Comparison of ENCODE assay signal across 9 mouse cellular contexts in the genomic region with DNA sequence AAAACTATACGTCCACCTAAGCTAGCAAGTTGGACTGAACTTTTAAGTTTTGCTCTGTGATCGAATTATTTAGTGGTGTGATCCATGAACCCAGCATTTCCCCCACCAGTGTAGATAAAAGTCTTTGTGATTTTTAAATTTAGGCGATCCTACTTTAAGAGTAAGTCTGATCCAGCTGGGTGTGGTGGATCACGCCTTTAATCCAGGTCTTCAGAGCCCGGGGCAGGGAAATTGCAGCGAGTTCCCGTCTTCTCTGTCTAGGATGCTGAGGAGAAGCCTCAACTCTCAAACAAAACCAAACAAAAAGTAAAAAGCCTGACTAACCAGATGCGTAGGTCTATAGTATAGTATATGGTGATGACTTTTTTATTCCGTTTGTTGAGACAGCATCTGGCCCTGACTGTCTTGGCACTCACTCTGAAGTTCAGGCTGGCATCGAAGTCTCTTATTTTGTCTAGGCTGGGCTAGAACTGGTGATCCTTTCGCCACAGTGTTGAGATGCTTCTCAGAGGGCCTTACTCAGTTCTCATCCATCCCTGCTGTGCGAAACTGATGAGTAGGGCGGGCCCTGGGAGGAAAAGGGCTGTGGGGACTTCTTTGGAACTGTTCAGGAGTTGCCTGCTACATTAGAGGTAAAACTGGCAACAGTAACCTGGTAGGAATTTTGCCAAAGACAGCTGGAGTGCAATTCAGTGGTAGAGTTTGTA. TPM values are rescaled to one million over a fixed set of nuclear protein-coding genes. Genes with fewer than 3 reads are reported as not detected.
A peak's percentile ranks its signal among the peaks of the same experiment; 100 is the strongest.
DNase-seq lines count a peak whose midpoint lies in the region; ATAC-seq and TF ChIP-seq lines count a peak whose summit lies in the region.
"Had no signal": no experiment of that assay in that cellular context is flagged by ENCODE, and none has a peak within 500 bp of the region (broad histone marks: within the 10 kb centered on the region; RNA-seq: fewer than 3 reads in every experiment).

No protein-coding gene starts in this region.

- H3K36me3 ChIP-seq in kidney, embryonic 14.5 days (ENCODE audit: control insufficient read depth, insufficient read depth, low read length): no peaks in the 10 kb centered on the region
- no peaks in the 10 kb centered on the region for H3K36me3 ChIP-seq in hindbrain, embryonic 14.5 days (replicated peaks; ENCODE audit: control insufficient read depth, insufficient read depth)
- no peaks in the 10 kb centered on the region for H3K36me3 ChIP-seq in midbrain, embryonic 14.5 days (ENCODE audit: control insufficient read depth, insufficient read depth, low read length)

- no peaks in the 10 kb centered on the region for H3K9me3 ChIP-seq in kidney, embryonic 14.5 days (ENCODE audit: control insufficient read depth, low read length)
- H3K9me3 ChIP-seq in hindbrain, embryonic 14.5 days (ENCODE audit: control insufficient read depth, low read length): no peaks in the 10 kb centered on the region
- no peaks in the 10 kb centered on the region for H3K9me3 ChIP-seq in midbrain, embryonic 14.5 days (ENCODE audit: control insufficient read depth, low read length)

- peaks cover 3% of the 10 kb centered on the region; the same call in 1 of the 2 replicates for H3K27me3 ChIP-seq in kidney, embryonic 14.5 days (ENCODE audit: control insufficient read depth, insufficient read depth, low read length)
- H3K27me3 ChIP-seq in hindbrain, embryonic 14.5 days (ENCODE audit: control insufficient read depth, insufficient read depth, low read length): peaks cover 20% of the 10 kb centered on the region; the same call in 1 of the 2 replicates
- H3K27me3 ChIP-seq in midbrain, embryonic 14.5 days (ENCODE audit: control insufficient read depth, insufficient read depth, low read length): peaks cover 10% of the 10 kb centered on the region
- H3K27me3 ChIP-seq: Patski had no signal

- TF ChIP-seq POLR2A in cortical plate, adult 2 months (IDR thresholded peaks at IDR 0.05; ENCODE audit: extremely low read depth, insufficient read depth, low read length): no peak

- 32% methylated on average over 13 of the region's 13 CpGs for WGBS in kidney, embryonic 14.5 days
- 33% methylated on average over 13 of the region's 13 CpGs for WGBS in hindbrain, embryonic 14.5 days
- 31% methylated on average over 13 of the region's 13 CpGs for WGBS in midbrain, embryonic 14.5 days

- H3K4me2 ChIP-seq in kidney, embryonic 14.5 days (replicated peaks; ENCODE audit: low read depth, low read length): peak overlapping the region; percentile 77
- peak overlapping the region; percentile 95 for H3K4me2 ChIP-seq in hindbrain, embryonic 14.5 days (replicated peaks)
- H3K4me2 ChIP-seq in midbrain, embryonic 14.5 days (ENCODE audit: low read length): peak overlapping the region; percentile 97

- H3K4me1 ChIP-seq in kidney, embryonic 14.5 days (ENCODE audit: control insufficient read depth, insufficient read depth, low read length): peaks cover 10% of the 10 kb centered on the region; the same call in 1 of the 2 replicates
- H3K4me1 ChIP-seq in cortical plate, adult 2 months (ENCODE audit: control insufficient read depth, insufficient read depth, low read length): no peaks in the 10 kb centered on the region
- no peaks in the 10 kb centered on the region; the same call in 1 of the 2 replicates for H3K4me1 ChIP-seq in hindbrain, embryonic 14.5 days (replicated peaks; ENCODE audit: control insufficient read depth, insufficient read depth, low read length)
- no peaks in the 10 kb centered on the region for H3K4me1 ChIP-seq in midbrain, embryonic 14.5 days (ENCODE audit: control insufficient read depth, insufficient read depth, low read length)

- peak overlapping the region; percentile 66 for H3K4me3 ChIP-seq in kidney, embryonic 14.5 days (ENCODE audit: low read length)
- peak overlapping the region; percentile 46; the same call in 1 of the 2 replicates for H3K4me3 ChIP-seq in cortical plate, adult 2 months (ENCODE audit: insufficient read depth, low read length)
- peak overlapping the region; percentile 70 for H3K4me3 ChIP-seq in hindbrain, embryonic 14.5 days (replicated peaks; ENCODE audit: low read length)
- peak overlapping the region; percentile 69 for H3K4me3 ChIP-seq in midbrain, embryonic 14.5 days (replicated peaks; ENCODE audit: low read depth, low read length)

- no peak for ATAC-seq in kidney, embryonic 14.5 days (ENCODE audit: low FRiP score, low TSS enrichment)
- no peak for ATAC-seq in hindbrain, embryonic 14.5 days (ENCODE audit: low FRiP score)
- no peak for ATAC-seq in midbrain, embryonic 14.5 days (ENCODE audit: low FRiP score, low TSS enrichment)

- H3K9ac ChIP-seq in kidney, embryonic 14.5 days (ENCODE audit: low read depth, low read length): peak overlapping the region; percentile 78; the same call in 1 of the 2 replicates
- H3K9ac ChIP-seq in hindbrain, embryonic 14.5 days: peak overlapping the region; percentile 74; the same call in 1 of the 2 replicates
- H3K9ac ChIP-seq in midbrain, embryonic 14.5 days (replicated peaks; ENCODE audit: low read length): peak overlapping the region; percentile 70; the same call in 1 of the 2 replicates

- no peak for DNase-seq in kidney, postnatal 25 days
- DNase-seq in hindbrain, embryonic 14.5 days (ENCODE audit: low spot score): no peak
- DNase-seq in midbrain, embryonic 14.5 days: no peak
- no peak for DNase-seq in thymus, postnatal 10 days (ENCODE audit: low spot score in 2 of 2)
- DNase-seq in spleen, postnatal 10 days (ENCODE audit: low spot score in 2 of 2): no peak
- DNase-seq in MN1 (ENCODE audit: low spot score): no peak

- peak overlapping the region; percentile 56; the same call in 1 of the 2 replicates for H3K27ac ChIP-seq in kidney, embryonic 14.5 days (ENCODE audit: low read depth, low read length)
- H3K27ac ChIP-seq in cortical plate, adult 2 months (ENCODE audit: insufficient read depth, low read length): no peak overlapping the region
- no peak overlapping the region for H3K27ac ChIP-seq in hindbrain, embryonic 14.5 days
- H3K27ac ChIP-seq in midbrain, embryonic 14.5 days (replicated peaks; ENCODE audit: low read depth, low read length): no peak overlapping the region

- no peak for TF ChIP-seq CTCF in cortical plate, adult 2 months (IDR thresholded peaks at IDR 0.05; ENCODE audit: extremely low read depth, insufficient read depth, low read length)

RNA-seq across cellular contexts. Expression of gene Mboat1, which starts 0.8 kb away (rescaled TPM):
- polyA plus RNA-seq in kidney, embryonic 14.5 days (2014; fragmentation: Nextera tagmentation; extraction: Ambion mirVana): 18.1 and 32.8 TPM in 2 replicates
- 2.8 and 3.2 TPM in 2 replicates for polyA plus RNA-seq in cortical plate, adult 2 months (2012; rRNA removed)
- 2.8 and 3.1 TPM in 2 replicates for polyA plus RNA-seq in hindbrain, embryonic 14.5 days (2014; fragmentation: Nextera tagmentation; extraction: Ambion mirVana)
- 1.9 TPM in 2 replicates for polyA plus RNA-seq in midbrain, embryonic 14.5 days (2014; fragmentation: Nextera tagmentation; extraction: Ambion mirVana)
